Mouse (Mus musculus) liver, embryonic 11.5 days (tissue): ENCODE measurements around the gene Olfr433. TPM values are rescaled to one million over a fixed set of nuclear protein-coding genes. Genes with fewer than 3 reads are reported as not detected.
"Not testable (repeated sequence)": the region's sequence is repeated elsewhere in the genome, so short reads cannot be mapped to it uniquely, and the experiment has no call there.

ENCODE experiments used
- ATAC-seq: fragments of 200-750 bp; cut with Nextera tagmentation; replicated peaks from 2 replicates; pipeline ENCODE4 v1.8.0; 2017; ENCODE audit warnings: moderate number of reproducible peaks, mild to moderate bottlenecking, moderate TSS enrichment, moderate library complexity; ENCODE audit not compliant: low FRiP score
- DNase-seq: peaks from one replicate; pipeline ENCODE4 v3.0.0-alpha.2; 2017; ENCODE audit warnings: low spot score
- H3K27ac ChIP-seq: fragments of 300-500 bp; sonication (generic); 2 replicates; pipeline ENCODE4 v1.5.1; 2014; ENCODE audit warnings: mild to moderate bottlenecking, low read depth, low read length, control low read depth
- H3K27me3 ChIP-seq: fragments of 300-500 bp; sonication (generic); replicated peaks from 2 replicates; pipeline ENCODE4 v1.6.1; 2014; ENCODE audit warnings: low read length, mixed read lengths; ENCODE audit not compliant: control insufficient read depth, insufficient read depth
- H3K36me3 ChIP-seq: fragments of 300-500 bp; sonication (generic); 2 replicates; pipeline ENCODE4 v1.6.1; 2014; ENCODE audit warnings: mild to moderate bottlenecking, low read length, moderate library complexity, mixed read lengths; ENCODE audit not compliant: control insufficient read depth, insufficient read depth
- H3K4me1 ChIP-seq: fragments of 300-500 bp; sonication (generic); replicated peaks from 2 replicates; pipeline ENCODE4 v1.6.1; 2014; ENCODE audit warnings: low read length, mixed read lengths; ENCODE audit not compliant: control insufficient read depth, insufficient read depth
- H3K4me2 ChIP-seq: fragments of 300-500 bp; sonication (generic); 2 replicates; pipeline ENCODE4 v1.6.1; 2014; ENCODE audit warnings: mild to moderate bottlenecking, control low read depth, moderate library complexity
- H3K4me3 ChIP-seq: fragments of 300-500 bp; sonication (generic); 2 replicates; pipeline ENCODE4 v1.5.1; 2014; ENCODE audit warnings: low read depth, low read length, control low read depth
- H3K9ac ChIP-seq: fragments of 300-500 bp; sonication (generic); 2 replicates; pipeline ENCODE4 v1.6.1; 2014; ENCODE audit warnings: low read depth, low read length, control low read depth
- H3K9me3 ChIP-seq: fragments of 300-500 bp; sonication (generic); 2 replicates; pipeline ENCODE4 v1.6.1; 2016; ENCODE audit warnings: low read length, inconsistent platforms, mixed read lengths; ENCODE audit not compliant: control insufficient read depth
- WGBS: fragments of 180-500 bp; shearing (Covaris S2); extraction: QIAGEN DNeasy Blood & Tissue Kit; methylation state at CpG from one replicate; pipeline ENCODE4 v1.1.7; 2014; 5-methylcytosine and 5-hydroxymethylcytosine counted together
- polyA plus RNA-seq: library from polyadenylated mRNA; unstranded; fragments of >200 nt; fragmentation: Nextera tagmentation; extraction: Ambion mirVana; gene quantifications from 2 replicates; pipeline ENCODE4 v1.2.1, GENCODE M21; 2014

Gene Olfr433
- polyA plus RNA-seq, 1 experiment from 2014 or later = 0.30 TPM

GRCm38 (mm10) chr1:174044431-174044830, 3.9 kb downstream of the Olfr433 start:
- Histone ChIP-seq H3K4me1 (no peaks in the 10 kb centered on the region), H3K9ac (no peak overlapping the region), H3K27ac (no peak overlapping the region), H3K36me3 (no peaks in the 10 kb centered on the region), H3K27me3 (no peaks in the 10 kb centered on the region), H3K9me3 (no peaks in the 10 kb centered on the region), H3K4me3 (no peak overlapping the region), H3K4me2 (no peak overlapping the region)
- 71% methylated on average over 2 of the region's 2 CpGs for WGBS
- ATAC-seq (no peak), DNase-seq (no peak)

- H3K36me3 ChIP-seq, DNase-seq, H3K9ac ChIP-seq, H3K27ac ChIP-seq, H3K4me3 ChIP-seq, H3K9me3 ChIP-seq, H3K4me2 ChIP-seq, H3K27me3 ChIP-seq, ATAC-seq, H3K4me1 ChIP-seq: not testable (repeated sequence)
- 55% methylated on average over 6 of the region's 6 CpGs for WGBS
Observed at GRCm38 (mm10) chr1:174048227-174048626, 7.7 kb downstream of the Olfr433 start.

DNA sequence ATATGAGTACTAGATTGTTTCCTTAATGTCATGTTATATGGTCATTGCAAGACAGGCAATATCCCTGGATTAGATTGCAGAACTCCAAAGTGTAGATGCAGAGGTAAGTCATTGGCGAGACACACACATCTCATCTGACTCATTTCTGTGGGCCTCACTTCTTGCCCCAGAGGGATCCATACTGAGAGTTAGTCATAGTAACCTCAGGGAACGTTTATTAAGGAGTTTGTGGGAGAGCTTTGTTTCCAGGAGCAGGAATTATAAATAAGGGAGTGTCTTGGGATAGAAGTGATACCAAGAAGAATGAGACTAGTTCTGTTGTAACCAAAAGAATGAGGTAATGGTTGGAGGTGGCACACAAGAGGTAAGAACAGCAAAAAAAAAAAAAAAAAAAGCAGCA, 8.4 kb downstream of the Olfr433 start, which contains the start of gene Olfr432:
Gene Olfr432 (plus strand): TSS at position 313 of the 400 bp plus-strand sequence.
- Histone ChIP-seq H3K9me3 (no peaks in the 10 kb centered on the region), H3K4me1 (no peaks in the 10 kb centered on the region), H3K9ac (no peak within 1 kb of the TSS), H3K36me3 (no peaks in the 10 kb centered on the region), H3K4me3 (no peak within 1 kb of the TSS), H3K27me3 (no peaks in the 10 kb centered on the region), H3K4me2 (no peak within 1 kb of the TSS), H3K27ac (no peak within 1 kb of the TSS)
- ATAC-seq (no peak), DNase-seq (no peak)
- 70% methylated on average over 2 of the region's 2 CpGs for WGBS

DNA sequence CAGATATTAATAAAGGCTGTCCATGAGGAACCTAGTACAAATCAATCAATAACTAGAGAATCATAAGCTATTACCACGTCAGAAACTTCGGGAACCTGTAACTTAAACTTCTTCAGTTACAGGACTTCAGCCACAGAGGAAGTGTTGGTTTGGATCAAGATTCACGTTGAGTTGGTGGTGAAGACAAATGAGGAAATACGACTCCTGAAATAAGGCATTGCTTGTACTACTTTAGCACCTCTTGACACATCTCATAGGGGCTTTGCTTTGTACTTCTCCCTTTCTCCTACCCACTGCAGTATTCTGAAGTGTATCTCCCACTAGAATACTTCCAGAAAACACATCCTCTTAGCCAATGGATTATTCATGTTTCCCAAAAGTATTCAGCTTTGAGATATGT, 8.9 kb downstream of the Olfr433 start:
- not testable (repeated sequence) for H3K27me3 ChIP-seq, H3K9me3 ChIP-seq, H3K27ac ChIP-seq, H3K36me3 ChIP-seq, ATAC-seq, DNase-seq, H3K4me3 ChIP-seq, H3K4me1 ChIP-seq, H3K4me2 ChIP-seq, H3K9ac ChIP-seq
- WGBS = 41% methylated on average over 4 of the region's 4 CpGs

- Histone ChIP-seq H3K27ac (no peak overlapping the region), H3K27me3 (no peaks in the 10 kb centered on the region), H3K4me3 (no peak overlapping the region), H3K9me3 (no peaks in the 10 kb centered on the region), H3K9ac (no peak overlapping the region), H3K4me1 (no peaks in the 10 kb centered on the region), H3K36me3 (no peaks in the 10 kb centered on the region), H3K4me2 (no peak overlapping the region)
- 80% methylated on average over 4 of the region's 4 CpGs for WGBS
- ATAC-seq (no peak; the same call in 1 of the 2 replicates), DNase-seq (no peak)
Observed at GRCm38 (mm10) chr1:174050532-174050931, 10.0 kb downstream of the Olfr433 start.

DNA sequence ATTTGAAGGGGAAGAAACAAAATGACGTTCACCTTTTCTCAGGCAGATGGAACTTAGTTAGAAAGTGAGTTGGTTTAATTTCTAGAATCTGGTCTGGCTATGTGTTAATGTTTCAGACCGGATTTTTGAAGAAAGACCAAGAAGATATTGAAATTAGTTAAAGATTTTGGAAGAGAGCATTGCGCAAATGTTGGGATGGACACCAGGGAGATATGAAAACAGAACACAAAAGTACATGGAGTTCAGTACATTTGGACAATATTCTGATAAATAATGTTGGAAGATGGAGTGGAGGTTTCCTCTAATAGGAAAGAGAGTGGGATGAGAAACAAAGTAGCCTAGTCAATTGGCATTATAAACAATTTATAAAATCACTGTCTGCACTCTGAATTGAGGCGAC, 11.0 kb downstream of the Olfr433 start:
- H3K36me3 ChIP-seq = no peaks in the 10 kb centered on the region
- WGBS = 78% methylated on average over 4 of the region's 4 CpGs
- DNase-seq = no peak

DNA sequence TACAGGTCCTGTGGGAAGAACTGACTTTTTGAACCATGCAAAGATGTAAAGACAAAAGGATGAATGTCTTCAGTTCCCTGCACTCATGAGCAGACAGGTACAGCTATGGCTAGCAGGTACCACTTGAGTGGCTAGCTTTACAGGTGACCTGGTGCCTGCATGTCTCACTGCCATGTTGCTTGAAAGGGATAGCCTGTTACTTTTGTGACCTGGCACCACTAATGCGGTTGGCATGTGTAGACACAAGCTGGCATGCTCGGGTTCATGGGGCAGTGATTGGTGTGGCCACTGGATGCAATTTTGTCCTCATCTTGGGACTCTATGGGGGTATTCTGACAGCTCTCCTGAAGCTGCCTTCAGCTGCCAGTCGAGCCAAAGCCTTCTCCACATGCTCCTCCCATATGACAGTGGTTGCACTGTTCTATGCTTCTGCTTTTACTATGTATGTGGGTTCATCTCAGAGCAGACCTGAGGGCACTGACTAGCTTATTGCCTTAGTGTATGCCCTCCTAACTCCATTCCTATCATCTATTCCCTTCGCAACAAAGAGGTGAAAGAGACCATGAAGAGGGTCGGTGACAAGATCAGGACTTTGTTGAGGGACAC, 11.5 kb downstream of the Olfr433 start:
- ATAC-seq = no peak

More for the DNA sequence above, 11.0 kb downstream of the Olfr433 start:
- no peak overlapping the region for H3K27ac ChIP-seq
- H3K4me2 ChIP-seq = no peak overlapping the region
- no peaks in the 10 kb centered on the region for H3K4me1 ChIP-seq
- no peaks in the 10 kb centered on the region for H3K27me3 ChIP-seq
- H3K9me3 ChIP-seq = no peaks in the 10 kb centered on the region
- no peak for ATAC-seq
- H3K9ac ChIP-seq = no peak overlapping the region
- H3K4me3 ChIP-seq = no peak overlapping the region

GRCm38 (mm10) chr1:174052981-174053380, 12.5 kb downstream of the Olfr433 start:
- no peaks in the 10 kb centered on the region for H3K4me1 ChIP-seq
- H3K4me3 ChIP-seq = no peak overlapping the region
- H3K9me3 ChIP-seq = no peaks in the 10 kb centered on the region
- H3K27me3 ChIP-seq = no peaks in the 10 kb centered on the region
- ATAC-seq (no peak), DNase-seq (no peak)
- no peaks in the 10 kb centered on the region for H3K36me3 ChIP-seq
- WGBS = 76% methylated on average over 3 of the region's 3 CpGs
- H3K4me2 ChIP-seq = no peak overlapping the region
- H3K9ac ChIP-seq = no peak overlapping the region
- H3K27ac ChIP-seq = no peak overlapping the region

More for the DNA sequence above, 11.5 kb downstream of the Olfr433 start:
- H3K4me2 ChIP-seq = no peak overlapping the region
- 74% methylated on average over 5 of the region's 5 CpGs for WGBS
- H3K4me3 ChIP-seq = no peak overlapping the region
- no peaks in the 10 kb centered on the region for H3K36me3 ChIP-seq
- H3K27me3 ChIP-seq = no peaks in the 10 kb centered on the region
- no peak overlapping the region for H3K27ac ChIP-seq
- no peaks in the 10 kb centered on the region for H3K4me1 ChIP-seq
- no peak for DNase-seq
- H3K9ac ChIP-seq = no peak overlapping the region
- H3K9me3 ChIP-seq = no peaks in the 10 kb centered on the region

DNA sequence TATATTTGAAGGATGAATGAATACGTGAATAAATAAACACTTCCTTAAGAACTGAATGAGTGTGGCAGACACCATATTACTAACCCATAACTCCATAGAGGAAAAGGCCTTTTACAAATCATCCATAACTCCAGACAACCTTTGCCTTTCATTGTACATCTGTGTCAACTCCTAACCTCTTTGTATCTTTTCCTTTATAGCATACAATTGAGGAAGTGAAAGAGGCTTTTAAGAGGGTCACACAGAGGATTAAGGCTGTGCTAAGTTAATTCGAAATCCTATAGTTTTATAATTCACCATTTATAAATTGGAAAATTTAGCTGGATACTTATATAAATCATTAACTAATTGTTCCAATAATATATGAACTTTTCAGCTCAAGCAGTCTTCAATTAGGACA, 14.7 kb downstream of the Olfr433 start:
- no peak for DNase-seq
- WGBS = 72% methylated on average over 2 of the region's 2 CpGs
- Histone ChIP-seq H3K27ac (no peak overlapping the region), H3K4me3 (no peak overlapping the region), H3K9me3 (no peaks in the 10 kb centered on the region), H3K27me3 (no peaks in the 10 kb centered on the region), H3K9ac (no peak overlapping the region), H3K4me1 (no peaks in the 10 kb centered on the region), H3K4me2 (no peak overlapping the region), H3K36me3 (no peaks in the 10 kb centered on the region)
- no peak for ATAC-seq
